Comparison of ENCODE assay signal across 12 mouse cellular contexts in genomic region chr7:49908181-49908855, GRCm38 (mm10). TPM values are rescaled to one million over a fixed set of nuclear protein-coding genes. Genes with fewer than 3 reads are reported as not detected.
A peak's percentile ranks its signal among the peaks of the same experiment; 100 is the strongest.
DNase-seq lines count a peak whose midpoint lies in the region; ATAC-seq lines count a peak whose summit lies in the region.
"Had no signal": no experiment of that assay in that cellular context is flagged by ENCODE, and none has a peak within 500 bp of the region (broad histone marks: within the 10 kb centered on the region; RNA-seq: fewer than 3 reads in every experiment).

No protein-coding gene starts in this region.

- peak overlapping the region; percentile 81 for H3K27ac ChIP-seq in hindbrain, embryonic 15.5 days (replicated peaks)
- no peak overlapping the region for H3K27ac ChIP-seq in limb, embryonic 11.5 days (replicated peaks; ENCODE audit: low read depth, low read length)
- H3K27ac ChIP-seq in neural tube, embryonic 14.5 days (ENCODE audit: low read depth, low read length) = peak overlapping the region; percentile 90
- H3K27ac ChIP-seq in heart, embryonic 11.5 days (ENCODE audit: low read depth, low read length) = no peak overlapping the region

- peak overlapping the region; percentile 56 for H3K4me2 ChIP-seq in hindbrain, embryonic 15.5 days
- H3K4me2 ChIP-seq in limb, embryonic 11.5 days (ENCODE audit: low read depth, severe bottlenecking) = no peak overlapping the region
- H3K4me2 ChIP-seq in neural tube, embryonic 14.5 days (ENCODE audit: low read depth, low read length) = peak overlapping the region; percentile 60
- H3K4me2 ChIP-seq in heart, embryonic 11.5 days = no peak overlapping the region

- under 1% methylated on average over 24 of the region's 24 CpGs for WGBS in hindbrain, embryonic 15.5 days
- WGBS in limb, embryonic 11.5 days = 1% methylated on average over 24 of the region's 24 CpGs
- WGBS in neural tube, embryonic 14.5 days = 1% methylated on average over 24 of the region's 24 CpGs
- 1% methylated on average over 24 of the region's 24 CpGs for WGBS in heart, embryonic 11.5 days (ENCODE audit: insufficient replicate concordance)

- no peak overlapping the region; the same call in 1 of the 2 replicates for H3K9ac ChIP-seq in hindbrain, embryonic 15.5 days
- H3K9ac ChIP-seq in limb, embryonic 11.5 days (ENCODE audit: low read length) = no peak overlapping the region
- H3K9ac ChIP-seq in neural tube, embryonic 14.5 days (replicated peaks; ENCODE audit: low read depth, low read length) = peak overlapping the region; percentile 48
- H3K9ac ChIP-seq in heart, embryonic 11.5 days (ENCODE audit: low read depth, low read length) = no peak overlapping the region

- peaks cover 62% of the 10 kb centered on the region for H3K27me3 ChIP-seq in hindbrain, embryonic 15.5 days
- H3K27me3 ChIP-seq in limb, embryonic 11.5 days (ENCODE audit: control insufficient read depth, insufficient read depth, low read length) = peaks cover 81% of the 10 kb centered on the region
- H3K27me3 ChIP-seq in neural tube, embryonic 14.5 days (ENCODE audit: control insufficient read depth, insufficient read depth, low read length) = peaks cover 30% of the 10 kb centered on the region
- H3K27me3 ChIP-seq in heart, embryonic 11.5 days (ENCODE audit: control insufficient read depth, insufficient read depth, low read length) = peaks cover 98% of the 10 kb centered on the region

- ATAC-seq in hindbrain, embryonic 15.5 days (ENCODE audit: low FRiP score, low read depth) = peak; percentile 31; the same call in 1 of the 2 replicates
- no peak for ATAC-seq in limb, embryonic 11.5 days (ENCODE audit: insufficient number of reproducible peaks, low FRiP score, low TSS enrichment, low read depth)
- ATAC-seq in neural tube, embryonic 14.5 days (ENCODE audit: low read depth) = no peak
- ATAC-seq in heart, embryonic 11.5 days (replicated peaks; ENCODE audit: insufficient number of reproducible peaks, low FRiP score, low TSS enrichment) = no peak

- H3K4me1 ChIP-seq in hindbrain, embryonic 15.5 days (replicated peaks) = peaks cover 13% of the 10 kb centered on the region
- H3K4me1 ChIP-seq in limb, embryonic 11.5 days (ENCODE audit: control insufficient read depth, insufficient read depth, low read length) = no peaks in the 10 kb centered on the region
- 0 out of 2 replicates have a peak, but pooled peaks cover 3% of the 10 kb centered on the region for H3K4me1 ChIP-seq in neural tube, embryonic 14.5 days (ENCODE audit: control insufficient read depth, insufficient read depth, low read length)
- no peaks in the 10 kb centered on the region for H3K4me1 ChIP-seq in heart, embryonic 11.5 days (ENCODE audit: control insufficient read depth, insufficient read depth, low read length)

- no peaks in the 10 kb centered on the region for H3K36me3 ChIP-seq in hindbrain, embryonic 15.5 days
- H3K36me3 ChIP-seq in limb, embryonic 11.5 days (ENCODE audit: control insufficient read depth, insufficient read depth, low read length) = no peaks in the 10 kb centered on the region
- H3K36me3 ChIP-seq in neural tube, embryonic 14.5 days (ENCODE audit: control insufficient read depth, insufficient read depth, low read length) = no peaks in the 10 kb centered on the region
- no peaks in the 10 kb centered on the region for H3K36me3 ChIP-seq in heart, embryonic 11.5 days (ENCODE audit: control insufficient read depth, insufficient read depth, low read length)

- H3K9me3 ChIP-seq in hindbrain, embryonic 15.5 days = no peaks in the 10 kb centered on the region
- no peaks in the 10 kb centered on the region for H3K9me3 ChIP-seq in limb, embryonic 11.5 days (ENCODE audit: control insufficient read depth, low read length)
- H3K9me3 ChIP-seq in neural tube, embryonic 14.5 days (ENCODE audit: control insufficient read depth, low read length) = no peaks in the 10 kb centered on the region
- no peaks in the 10 kb centered on the region for H3K9me3 ChIP-seq in heart, embryonic 11.5 days (replicated peaks; ENCODE audit: control insufficient read depth, low read length)

- peak overlapping the region; percentile 10; the same call in 1 of the 2 replicates for H3K4me3 ChIP-seq in hindbrain, embryonic 15.5 days
- H3K4me3 ChIP-seq in limb, embryonic 11.5 days (ENCODE audit: low read depth, low read length) = no peak overlapping the region
- peak overlapping the region; percentile 22 for H3K4me3 ChIP-seq in neural tube, embryonic 14.5 days (ENCODE audit: low read depth, low read length)
- H3K4me3 ChIP-seq in heart, embryonic 11.5 days (ENCODE audit: low read depth, low read length) = no peak overlapping the region

- DNase-seq in kidney, adult 11 months = peak; percentile 66
- DNase-seq in kidney, postnatal 4 days = no peak
- peak; percentile 47 for DNase-seq in limb, embryonic 11.5 days (ENCODE audit: low spot score)
- no peak for DNase-seq in cerebellum, adult 9-11 months
- DNase-seq in lung, postnatal 4 days = no peak
- DNase-seq: gastrocnemius, postnatal 14 days; heart, postnatal 14 days had no signal

RNA-seq across cellular contexts. Expression of gene Slc6a5, which starts 1.6 kb away (rescaled TPM):
- 10.7 and 11.5 TPM in 2 replicates for polyA plus RNA-seq in hindbrain, embryonic 15.5 days (2015; fragmentation: Nextera tagmentation; extraction: Ambion mirVana)
- not detected in 2 replicates for polyA plus RNA-seq in limb, embryonic 11.5 days (2014; fragmentation: Nextera tagmentation; extraction: Ambion mirVana)
- polyA plus RNA-seq in neural tube, embryonic 14.5 days (2014; fragmentation: Nextera tagmentation; extraction: Ambion mirVana) = 14.3 and 16.6 TPM in 2 replicates
- not detected in 2 replicates for polyA plus RNA-seq in heart, embryonic 11.5 days (2014; fragmentation: Nextera tagmentation; extraction: Ambion mirVana)
- polyA plus RNA-seq: large intestine, adult 2 months; liver, embryonic 16.5 days had no signal

Comparison
In these comparisons a context has a peak if more than half of its experiments do, and no peak if none do; other contexts are left out.
1. DNase-seq: peak in kidney, adult 11 months (single experiment) and limb, embryonic 11.5 days (single experiment); none in kidney, postnatal 4 days (0 of 2), cerebellum, adult 9-11 months (single experiment) and lung, postnatal 4 days (0 of 2).
2. H3K27ac ChIP-seq: peak in hindbrain, embryonic 15.5 days (single experiment) and neural tube, embryonic 14.5 days (single experiment); none in limb, embryonic 11.5 days (single experiment) and heart, embryonic 11.5 days (single experiment).
3. H3K4me2 ChIP-seq: peak in hindbrain, embryonic 15.5 days (single experiment) and neural tube, embryonic 14.5 days (single experiment); none in limb, embryonic 11.5 days (single experiment) and heart, embryonic 11.5 days (single experiment).
4. H3K4me3 ChIP-seq: peak in hindbrain, embryonic 15.5 days (single experiment) and neural tube, embryonic 14.5 days (single experiment); none in limb, embryonic 11.5 days (single experiment) and heart, embryonic 11.5 days (single experiment).
5. RNA of gene Slc6a5, which starts 1.6 kb away (polyA plus RNA-seq): 14.3 to 16.6 TPM in neural tube, embryonic 14.5 days and 10.7 to 11.5 TPM in hindbrain, embryonic 15.5 days; not detected in limb, embryonic 11.5 days and not detected in heart, embryonic 11.5 days; every median in the first group is over 10 times any median in the second.